Mouse (Mus musculus) gastrocnemius, adult 18-20 months (tissue): ENCODE measurements around the gene Spata25. TPM values are rescaled to one million over a fixed set of nuclear protein-coding genes. Genes with fewer than 3 reads are reported as not detected.
"Not testable (repeated sequence)": the region's sequence is repeated elsewhere in the genome, so short reads cannot be mapped to it uniquely, and the experiment has no call there.

Experiments used
- DNase-seq: peaks from one replicate; pipeline ENCODE4 v3.0.0; 2021; ENCODE audit warnings: low spot score
- long read RNA-seq, 2 experiments: library from polyadenylated mRNA; stranded (forward); transcript quantifications; one replicate each; pipeline ENCODE4 v2.0.0; 2021
- total RNA-seq, 2 experiments: library from RNA; stranded (reverse); gene quantifications; 2 replicates each; pipeline ENCODE4 v1.2.3; 2021

The Spata25 gene
- not detected for total RNA-seq
- long read RNA-seq, experiment 1: 0 reads
- long read RNA-seq, experiment 2: 0 reads

- DNase-seq: no peak
Measured at GRCm38 (mm10) chr2:164828437-164828836, at the start of gene Spata25. Gene Spata25 (minus strand): TSS chr2:164828537.

- DNase-seq: not testable (repeated sequence)
Measured at GRCm38 (mm10) chr2:164877376-164878215, 49.3 kb upstream of the Spata25 start.

- not testable (repeated sequence) for DNase-seq
Measured at GRCm38 (mm10) chr2:164875648-164876047, 47.3 kb upstream of the Spata25 start.

- peak; percentile 65 for DNase-seq
Measured at GRCm38 (mm10) chr2:164874239-164874769, 46.0 kb upstream of the Spata25 start.

GRCm38 (mm10) chr2:164873621-164874020 is 45.3 kb upstream of the Spata25 start:
- no peak for DNase-seq

GRCm38 (mm10) chr2:164871602-164872303 is 43.4 kb upstream of the Spata25 start:
- DNase-seq: no peak

- DNase-seq: no peak
Measured at GRCm38 (mm10) chr2:164868491-164868890, 40.2 kb upstream of the Spata25 start.

- DNase-seq: no peak
Measured at GRCm38 (mm10) chr2:164867566-164867965, 39.2 kb upstream of the Spata25 start.

- no peak for DNase-seq
Measured at GRCm38 (mm10) chr2:164866741-164867551, 38.6 kb upstream of the Spata25 start.

- no peak for DNase-seq
Measured at GRCm38 (mm10) chr2:164864593-164864992, 36.3 kb upstream of the Spata25 start.

- DNase-seq: not testable (repeated sequence)
Measured at GRCm38 (mm10) chr2:164863411-164863810, 35.1 kb upstream of the Spata25 start.

- DNase-seq: peak; percentile 75
Measured at GRCm38 (mm10) chr2:164862179-164862861, 34.0 kb upstream of the Spata25 start.

GRCm38 (mm10) chr2:164861094-164861493 is 32.8 kb upstream of the Spata25 start:
- no peak for DNase-seq

- DNase-seq: no peak
Measured at GRCm38 (mm10) chr2:164859640-164860432, 31.5 kb upstream of the Spata25 start.

GRCm38 (mm10) chr2:164859155-164859554 is 30.8 kb upstream of the Spata25 start:
- DNase-seq: no peak

- DNase-seq: no peak
Measured at GRCm38 (mm10) chr2:164857842-164858553, 29.7 kb upstream of the Spata25 start.

- no peak for DNase-seq
Measured at GRCm38 (mm10) chr2:164857101-164857821, 28.9 kb upstream of the Spata25 start, which contains the start of gene Pltp. Gene Pltp (minus strand): TSS chr2:164857711.

- no peak for DNase-seq
Measured at GRCm38 (mm10) chr2:164856309-164857100, 28.2 kb upstream of the Spata25 start.
